24 mouse cellular contexts compared by ENCODE assay signal in genomic region chr14:47461997-47462396, GRCm38 (mm10). TPM values are rescaled to one million over a fixed set of nuclear protein-coding genes. Genes with fewer than 3 reads are reported as not detected.
DNase-seq lines count a peak whose midpoint lies in the region; ATAC-seq and TF ChIP-seq lines count a peak whose summit lies in the region.
"Had no signal": no experiment of that assay in that cellular context is flagged by ENCODE, and none has a peak within 500 bp of the region (broad histone marks: within the 10 kb centered on the region; RNA-seq: fewer than 3 reads in every experiment).

No protein-coding gene starts in this region.

- H3K4me3 ChIP-seq in liver, adult 2 months (ENCODE audit: insufficient read depth, low read depth, low read length) = no peak overlapping the region
- no peak overlapping the region for H3K4me3 ChIP-seq in liver, embryonic 11.5 days (ENCODE audit: low read depth, low read length)
- H3K4me3 ChIP-seq in liver, embryonic 13.5 days (replicated peaks) = no peak overlapping the region
- H3K4me3 ChIP-seq in liver, embryonic 15.5 days (replicated peaks) = no peak overlapping the region
- no peak overlapping the region for H3K4me3 ChIP-seq in liver, postnatal 0 days (ENCODE audit: low read depth, low read length)
- H3K4me3 ChIP-seq: embryonic facial prominence, embryonic 10.5 days; embryonic facial prominence, embryonic 12.5 days; forebrain, embryonic 13.5 days; forebrain, embryonic 15.5 days had no signal

- H3K79me2 ChIP-seq in liver, adult 2 months (ENCODE audit: control insufficient read depth, insufficient read depth, low read length) = no peaks in the 10 kb centered on the region

- no peaks in the 10 kb centered on the region for H3K9me3 ChIP-seq in liver, embryonic 11.5 days (ENCODE audit: control insufficient read depth, low read length)
- no peaks in the 10 kb centered on the region for H3K9me3 ChIP-seq in liver, embryonic 13.5 days (replicated peaks)
- no peaks in the 10 kb centered on the region for H3K9me3 ChIP-seq in liver, embryonic 15.5 days (replicated peaks)
- no peaks in the 10 kb centered on the region for H3K9me3 ChIP-seq in liver, postnatal 0 days (ENCODE audit: low read length)
- H3K9me3 ChIP-seq: embryonic facial prominence, embryonic 10.5 days; embryonic facial prominence, embryonic 12.5 days; forebrain, embryonic 13.5 days; forebrain, embryonic 15.5 days; G1E had no signal

- H3K27ac ChIP-seq in liver, adult 2 months (replicated peaks; ENCODE audit: insufficient read depth, low read depth, low read length) = peak overlapping the region; percentile 81
- H3K27ac ChIP-seq in liver, embryonic 11.5 days (ENCODE audit: low read depth, low read length) = no peak overlapping the region
- H3K27ac ChIP-seq in liver, embryonic 13.5 days = no peak overlapping the region
- no peak overlapping the region for H3K27ac ChIP-seq in liver, embryonic 15.5 days (replicated peaks)
- 0 out of 2 replicates have a peak overlapping the region, but pooled peaks have one; percentile 20 for H3K27ac ChIP-seq in liver, postnatal 0 days (ENCODE audit: low read depth)
- H3K27ac ChIP-seq: embryonic facial prominence, embryonic 10.5 days; embryonic facial prominence, embryonic 12.5 days; forebrain, embryonic 13.5 days; forebrain, embryonic 15.5 days had no signal

- H3K4me1 ChIP-seq in liver, adult 2 months (ENCODE audit: control insufficient read depth, insufficient read depth, low read length) = peaks cover 16% of the 10 kb centered on the region
- no peaks in the 10 kb centered on the region for H3K4me1 ChIP-seq in liver, embryonic 11.5 days (replicated peaks; ENCODE audit: control insufficient read depth, insufficient read depth, low read length)
- peaks cover 12% of the 10 kb centered on the region for H3K4me1 ChIP-seq in liver, embryonic 13.5 days (replicated peaks)
- peaks cover 17% of the 10 kb centered on the region for H3K4me1 ChIP-seq in liver, embryonic 15.5 days (replicated peaks)
- H3K4me1 ChIP-seq in liver, postnatal 0 days (ENCODE audit: insufficient read depth) = peaks cover 11% of the 10 kb centered on the region
- H3K4me1 ChIP-seq: embryonic facial prominence, embryonic 10.5 days; embryonic facial prominence, embryonic 12.5 days; forebrain, embryonic 13.5 days; forebrain, embryonic 15.5 days had no signal

- ATAC-seq in liver, embryonic 11.5 days (replicated peaks; ENCODE audit: low FRiP score) = no peak
- peak; percentile 60 for ATAC-seq in liver, embryonic 13.5 days (ENCODE audit: low read depth)
- ATAC-seq in liver, embryonic 15.5 days (ENCODE audit: insufficient read depth) = peak; percentile 52
- 0 out of 2 replicates have a peak, but pooled peaks have one; percentile 18 for ATAC-seq in liver, postnatal 0 days
- ATAC-seq: activated CD4-positive, CD25-positive, alpha-beta regulatory T cell, adult 4 months; CD4-positive, CD25-positive, alpha-beta regulatory T cell, adult 4 months; forebrain, embryonic 13.5 days; forebrain, embryonic 15.5 days; Patski had no signal

- TF ChIP-seq EP300 in liver, postnatal 0 days (IDR thresholded peaks at IDR 0.05; ENCODE audit: low read depth) = no peak

- no peak for DNase-seq in liver, adult 2 months (ENCODE audit: extremely low read depth, low read depth, low spot score)
- no peak for DNase-seq in liver, embryonic 11.5 days (ENCODE audit: low spot score)
- DNase-seq in liver, embryonic 13.5 days = no peak
- no peak for DNase-seq in liver, postnatal 0 days
- no peak for DNase-seq in spleen, postnatal 36 days (ENCODE audit: low spot score in 2 of 2)
- DNase-seq in testis, postnatal 10 days (ENCODE audit: low spot score) = no peak
- no peak for DNase-seq in urinary bladder, postnatal 14 days (ENCODE audit: low spot score)
- DNase-seq: adrenal gland, adult 8-10 months; adrenal gland, postnatal 14 days; adrenal gland, postnatal 36 days; B cell, adult 2 months; cerebellum, adult 11-12 months; cerebellum, adult 2 months; cerebellum, adult 9-11 months; cerebellum, postnatal 25 days had no signal

- H3K36me3 ChIP-seq in liver, adult 2 months (ENCODE audit: control insufficient read depth, insufficient read depth, low read length) = no peaks in the 10 kb centered on the region
- H3K36me3 ChIP-seq in liver, embryonic 11.5 days (ENCODE audit: control insufficient read depth, insufficient read depth, low read length) = no peaks in the 10 kb centered on the region
- H3K36me3 ChIP-seq in liver, embryonic 13.5 days = no peaks in the 10 kb centered on the region
- no peaks in the 10 kb centered on the region for H3K36me3 ChIP-seq in liver, embryonic 15.5 days (replicated peaks)
- no peaks in the 10 kb centered on the region for H3K36me3 ChIP-seq in liver, postnatal 0 days (replicated peaks; ENCODE audit: insufficient read depth, low read length)
- H3K36me3 ChIP-seq: embryonic facial prominence, embryonic 10.5 days; embryonic facial prominence, embryonic 12.5 days; forebrain, embryonic 15.5 days; G1E had no signal

- no peak for TF ChIP-seq POLR2A in liver, adult 2 months (IDR thresholded peaks at IDR 0.05; ENCODE audit: extremely low read depth, insufficient read depth, low read length)

- 54% methylated on average over 8 of the region's 8 CpGs for WGBS in liver, adult 2 months
- 54% methylated on average over 8 of the region's 8 CpGs for WGBS in liver, embryonic 11.5 days
- WGBS in liver, embryonic 13.5 days (ENCODE audit: insufficient replicate concordance) = 57% methylated on average over 8 of the region's 8 CpGs
- WGBS in liver, embryonic 15.5 days (ENCODE audit: insufficient replicate concordance) = 50% methylated on average over 8 of the region's 8 CpGs
- WGBS in liver, postnatal 0 days (ENCODE audit: insufficient replicate concordance) = 52% methylated on average over 8 of the region's 8 CpGs

- H3K9ac ChIP-seq in liver, adult 2 months (ENCODE audit: low read depth, low read length) = no peak overlapping the region
- no peak overlapping the region for H3K9ac ChIP-seq in liver, embryonic 11.5 days (ENCODE audit: low read depth, low read length)
- no peak overlapping the region for H3K9ac ChIP-seq in liver, embryonic 13.5 days
- no peak overlapping the region for H3K9ac ChIP-seq in liver, embryonic 15.5 days
- H3K9ac ChIP-seq in liver, postnatal 0 days (replicated peaks) = no peak overlapping the region
- H3K9ac ChIP-seq: embryonic facial prominence, embryonic 12.5 days; forebrain, embryonic 13.5 days; forebrain, embryonic 15.5 days had no signal

- H3K27me3 ChIP-seq in liver, adult 2 months (ENCODE audit: control insufficient read depth, insufficient read depth, low read length) = no peaks in the 10 kb centered on the region
- H3K27me3 ChIP-seq in liver, embryonic 11.5 days (replicated peaks; ENCODE audit: control insufficient read depth, insufficient read depth, low read length) = no peaks in the 10 kb centered on the region
- H3K27me3 ChIP-seq in liver, embryonic 13.5 days = peaks cover 19% of the 10 kb centered on the region
- peaks cover 29% of the 10 kb centered on the region for H3K27me3 ChIP-seq in liver, embryonic 15.5 days
- no peaks in the 10 kb centered on the region for H3K27me3 ChIP-seq in liver, postnatal 0 days (ENCODE audit: insufficient read depth, low read length)
- H3K27me3 ChIP-seq: embryonic facial prominence, embryonic 12.5 days; forebrain, embryonic 13.5 days had no signal

- TF ChIP-seq CTCF in liver, adult 2 months (IDR thresholded peaks at IDR 0.05; ENCODE audit: low read depth, low read length) = no peak
- no peak for TF ChIP-seq CTCF in liver, postnatal 0 days (IDR thresholded peaks at IDR 0.05; ENCODE audit: low read depth)

- no peak overlapping the region for H3K4me2 ChIP-seq in liver, embryonic 11.5 days
- no peak overlapping the region for H3K4me2 ChIP-seq in liver, embryonic 13.5 days
- no peak overlapping the region for H3K4me2 ChIP-seq in liver, embryonic 15.5 days
- no peak overlapping the region for H3K4me2 ChIP-seq in liver, postnatal 0 days (ENCODE audit: low read depth, low read length)
- H3K4me2 ChIP-seq: embryonic facial prominence, embryonic 12.5 days; forebrain, embryonic 13.5 days; forebrain, embryonic 15.5 days had no signal

RNA-seq across cellular contexts. Expression of gene Fbxo34, which starts 11.8 kb away (rescaled TPM):
- 12.7 and 15.6 TPM in 2 replicates for total RNA-seq in liver, adult 2 months (2014; rRNA removed)
- 7.3 and 9.7 TPM in 2 replicates for polyA plus RNA-seq in liver, adult 2 months (2012; rRNA removed)
- polyA plus RNA-seq in liver, embryonic 11.5 days (2014; fragmentation: Nextera tagmentation; extraction: Ambion mirVana) = 27.8 and 30.9 TPM in 2 replicates
- polyA plus RNA-seq in liver, embryonic 13.5 days (2015; fragmentation: Nextera tagmentation; extraction: Ambion mirVana) = 34.9 and 36.3 TPM in 2 replicates
- 40.4 and 46.5 TPM in 2 replicates for polyA plus RNA-seq in liver, embryonic 15.5 days (2015; fragmentation: Nextera tagmentation; extraction: Ambion mirVana)
- 19.3 and 22.1 TPM in 2 replicates for polyA plus RNA-seq in liver, postnatal 0 days (2015; fragmentation: Nextera tagmentation; extraction: Ambion mirVana)

RNA-seq across cellular contexts. Expression of gene Dlgap5, which starts 43.8 kb away (rescaled TPM):
- 0.74 and 1.2 TPM in 2 replicates for total RNA-seq in liver, adult 2 months (2014; rRNA removed)
- 0.04 TPM in 1 of 2 replicates, not detected in the other for polyA plus RNA-seq in liver, adult 2 months (2012; rRNA removed)
- 71.1 and 71.7 TPM in 2 replicates for polyA plus RNA-seq in liver, embryonic 11.5 days (2014; fragmentation: Nextera tagmentation; extraction: Ambion mirVana)
- polyA plus RNA-seq in liver, embryonic 13.5 days (2015; fragmentation: Nextera tagmentation; extraction: Ambion mirVana) = 58.4 and 66.0 TPM in 2 replicates
- 50.8 and 51.3 TPM in 2 replicates for polyA plus RNA-seq in liver, embryonic 15.5 days (2015; fragmentation: Nextera tagmentation; extraction: Ambion mirVana)
- 16.9 and 17.9 TPM in 2 replicates for polyA plus RNA-seq in liver, postnatal 0 days (2015; fragmentation: Nextera tagmentation; extraction: Ambion mirVana)

Comparison
In these comparisons a context has a peak if more than half of its experiments do, and no peak if none do; other contexts are left out.
1. H3K27ac ChIP-seq: peak in liver, adult 2 months (single experiment) and liver, postnatal 0 days (single experiment); none in liver, embryonic 11.5 days (single experiment), liver, embryonic 13.5 days (single experiment) and liver, embryonic 15.5 days (single experiment).
2. RNA of gene Dlgap5, which starts 43.8 kb away (polyA plus RNA-seq): 71.1 to 71.7 TPM in liver, embryonic 11.5 days, 58.4 to 66.0 TPM in liver, embryonic 13.5 days, 50.8 to 51.3 TPM in liver, embryonic 15.5 days and 16.9 to 17.9 TPM in liver, postnatal 0 days; 0.04 TPM in liver, adult 2 months; every median in the first group is over 10 times any median in the second.